Mouse (Mus musculus): ENCODE measurements around the gene Eif3g.
A peak's percentile ranks its signal among the peaks of the same experiment; 100 is the strongest.

Eif3g gene

GRCm38 (mm10) chr9:20898511-20899073 is at the start of gene Eif3g:
Gene Eif3g (minus strand): TSS chr9:20898623.
- peak; percentile 71 for DNase-seq (ENCODE audit: low spot score)

GRCm38 (mm10) chr9:20946066-20946880 is 47.9 kb upstream of the Eif3g start:
- DNase-seq (ENCODE audit: low spot score), result no peak

GRCm38 (mm10) chr9:20944697-20945370 is 46.4 kb upstream of the Eif3g start:
- no peak for DNase-seq (ENCODE audit: low spot score)

- DNase-seq (ENCODE audit: low spot score), result no peak
These were observed 45.5 kb upstream of the Eif3g start for GRCm38 (mm10) chr9:20943911-20944310.

- DNase-seq (ENCODE audit: low spot score), result peak; percentile 54
These were observed 45.0 kb upstream of the Eif3g start for GRCm38 (mm10) chr9:20943396-20943795.

- DNase-seq (ENCODE audit: low spot score), result no peak
These were observed 24.8 kb upstream of the Eif3g start for GRCm38 (mm10) chr9:20923258-20923657.

GRCm38 (mm10) chr9:20916160-20916559 is 17.7 kb upstream of the Eif3g start:
- no peak for DNase-seq (ENCODE audit: low spot score)

GRCm38 (mm10) chr9:20909948-20910347 is 11.5 kb upstream of the Eif3g start:
- DNase-seq (ENCODE audit: low spot score), result no peak

- DNase-seq (ENCODE audit: low spot score), result no peak
These were observed 3.7 kb upstream of the Eif3g start for GRCm38 (mm10) chr9:20902174-20902491.

- no peak for DNase-seq (ENCODE audit: low spot score)
These were observed 3.2 kb upstream of the Eif3g start for GRCm38 (mm10) chr9:20901466-20902173.

- DNase-seq (ENCODE audit: low spot score), result no peak
These were observed 500 bp downstream of the Eif3g start for GRCm38 (mm10) chr9:20897736-20898510.

- no peak for DNase-seq (ENCODE audit: low spot score)
These were observed 3.0 kb downstream of the Eif3g start for GRCm38 (mm10) chr9:20895382-20895781.

GRCm38 (mm10) chr9:20894629-20895028 is 3.8 kb downstream of the Eif3g start:
- DNase-seq (ENCODE audit: low spot score), result no peak

- no peak for DNase-seq (ENCODE audit: low spot score)
These were observed 4.7 kb downstream of the Eif3g start for GRCm38 (mm10) chr9:20893590-20894343.

- no peak for DNase-seq (ENCODE audit: low spot score)
These were observed 5.4 kb downstream of the Eif3g start for GRCm38 (mm10) chr9:20893069-20893468.

GRCm38 (mm10) chr9:20892104-20892653 is 6.2 kb downstream of the Eif3g start:
- DNase-seq (ENCODE audit: low spot score), result no peak

- DNase-seq (ENCODE audit: low spot score), result no peak
These were observed 6.9 kb downstream of the Eif3g start for GRCm38 (mm10) chr9:20891339-20892103.

GRCm38 (mm10) chr9:20890411-20890810 is 8.0 kb downstream of the Eif3g start:
- no peak for DNase-seq (ENCODE audit: low spot score)

GRCm38 (mm10) chr9:20889185-20890141 is 9.0 kb downstream of the Eif3g start:
- DNase-seq (ENCODE audit: low spot score), result no peak
